Mouse (Mus musculus): Measurements from ENCODE around the gene Oxa1l. TPM values are rescaled to one million over a fixed set of nuclear protein-coding genes. Genes with fewer than 3 reads are reported as not detected.

Oxa1l gene
- polyA plus RNA-seq, 1 experiment = 68.6 TPM

GRCm38 (mm10) chr14:54329201-54329600, 31.4 kb upstream of the Oxa1l start:
- TF ChIP-seq CEBPB (IDR thresholded peaks at IDR 0.05; ENCODE audit: insufficient read depth, poor library complexity, severe bottlenecking) (no peak), REST (IDR thresholded peaks at IDR 0.05; ENCODE audit: insufficient read depth, insufficient read length) (no peak), MAX (IDR thresholded peaks at IDR 0.05; ENCODE audit: low read depth) (no peak), MYOG (IDR thresholded peaks at IDR 0.05; ENCODE audit: control insufficient read depth in 1 of 3, insufficient read depth in 1 of 3, insufficient read length in 2 of 3, low read depth in 2 of 3) (no peak), SRF (IDR thresholded peaks at IDR 0.05; ENCODE audit: control insufficient read depth, insufficient read length, low read depth) (no peak), POLR2A (IDR thresholded peaks at IDR 0.05; ENCODE audit: insufficient read length, low read depth) (no peak), TCF3 (IDR thresholded peaks at IDR 0.05; ENCODE audit: insufficient read length, low read depth) (no peak), MYOD1 (IDR thresholded peaks at IDR 0.05; ENCODE audit: control insufficient read depth in 1 of 3, insufficient read length in 2 of 3, low read depth in 2 of 3) (no peak), TCF12 (IDR thresholded peaks at IDR 0.05; ENCODE audit: insufficient read depth, poor library complexity, severe bottlenecking) (no peak), USF1 (IDR thresholded peaks at IDR 0.05; ENCODE audit: low read depth) (no peak), E2F4 (IDR thresholded peaks at IDR 0.05; ENCODE audit: insufficient read depth) (no peak), POLR2AphosphoS2 (IDR thresholded peaks at IDR 0.05; ENCODE audit: insufficient read length, low read depth) (no peak)
- H3K4me3 ChIP-seq = no peak overlapping the region
- H3ac ChIP-seq (ENCODE audit: control insufficient read depth, insufficient read length) = no peak overlapping the region
- H3K4me2 ChIP-seq (ENCODE audit: low read depth) = no peak overlapping the region
- peaks cover 4% of the 10 kb centered on the region for H3K27me3 ChIP-seq (ENCODE audit: control insufficient read depth, insufficient read depth, insufficient read length)
- no peaks in the 10 kb centered on the region for H3K36me3 ChIP-seq (ENCODE audit: control insufficient read depth, insufficient read depth)
- no peaks in the 10 kb centered on the region for H3K79me2 ChIP-seq (ENCODE audit: control insufficient read depth, insufficient read depth)

DNA sequence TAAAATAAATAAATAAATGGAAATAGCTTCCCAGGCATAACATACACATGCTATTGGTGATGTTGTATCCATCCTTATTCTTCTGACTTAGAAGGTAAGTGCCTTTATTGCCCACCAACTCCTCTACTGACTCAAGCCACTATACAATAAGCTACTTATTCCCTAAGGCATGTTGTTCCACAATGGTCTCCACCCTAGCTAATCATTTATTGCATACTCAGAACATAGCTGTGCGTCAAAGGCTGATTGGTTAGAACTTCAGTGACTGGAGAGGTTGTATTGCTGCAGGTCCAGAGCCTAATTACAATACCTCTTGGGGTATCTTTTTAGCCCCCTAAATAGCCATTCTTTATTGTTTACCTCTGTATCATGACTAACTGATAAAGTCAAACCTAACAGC, 29.5 kb upstream of the Oxa1l start:
- Histone ChIP-seq H3K36me3 (ENCODE audit: control insufficient read depth, insufficient read depth) (no peaks in the 10 kb centered on the region), H3K4me2 (ENCODE audit: low read depth) (no peak overlapping the region), H3K27me3 (ENCODE audit: control insufficient read depth, insufficient read depth, insufficient read length) (peaks cover 4% of the 10 kb centered on the region), H3ac (ENCODE audit: control insufficient read depth, insufficient read length) (no peak overlapping the region), H3K79me2 (ENCODE audit: control insufficient read depth, insufficient read depth) (no peaks in the 10 kb centered on the region), H3K4me3 (no peak overlapping the region)
- TF ChIP-seq MYOD1 (IDR thresholded peaks at IDR 0.05; ENCODE audit: control insufficient read depth in 1 of 3, insufficient read length in 2 of 3, low read depth in 2 of 3) (no peak), MAX (IDR thresholded peaks at IDR 0.05; ENCODE audit: low read depth) (no peak), MYOG (IDR thresholded peaks at IDR 0.05; ENCODE audit: control insufficient read depth in 1 of 3, insufficient read depth in 1 of 3, insufficient read length in 2 of 3, low read depth in 2 of 3) (no peak)

DNA sequence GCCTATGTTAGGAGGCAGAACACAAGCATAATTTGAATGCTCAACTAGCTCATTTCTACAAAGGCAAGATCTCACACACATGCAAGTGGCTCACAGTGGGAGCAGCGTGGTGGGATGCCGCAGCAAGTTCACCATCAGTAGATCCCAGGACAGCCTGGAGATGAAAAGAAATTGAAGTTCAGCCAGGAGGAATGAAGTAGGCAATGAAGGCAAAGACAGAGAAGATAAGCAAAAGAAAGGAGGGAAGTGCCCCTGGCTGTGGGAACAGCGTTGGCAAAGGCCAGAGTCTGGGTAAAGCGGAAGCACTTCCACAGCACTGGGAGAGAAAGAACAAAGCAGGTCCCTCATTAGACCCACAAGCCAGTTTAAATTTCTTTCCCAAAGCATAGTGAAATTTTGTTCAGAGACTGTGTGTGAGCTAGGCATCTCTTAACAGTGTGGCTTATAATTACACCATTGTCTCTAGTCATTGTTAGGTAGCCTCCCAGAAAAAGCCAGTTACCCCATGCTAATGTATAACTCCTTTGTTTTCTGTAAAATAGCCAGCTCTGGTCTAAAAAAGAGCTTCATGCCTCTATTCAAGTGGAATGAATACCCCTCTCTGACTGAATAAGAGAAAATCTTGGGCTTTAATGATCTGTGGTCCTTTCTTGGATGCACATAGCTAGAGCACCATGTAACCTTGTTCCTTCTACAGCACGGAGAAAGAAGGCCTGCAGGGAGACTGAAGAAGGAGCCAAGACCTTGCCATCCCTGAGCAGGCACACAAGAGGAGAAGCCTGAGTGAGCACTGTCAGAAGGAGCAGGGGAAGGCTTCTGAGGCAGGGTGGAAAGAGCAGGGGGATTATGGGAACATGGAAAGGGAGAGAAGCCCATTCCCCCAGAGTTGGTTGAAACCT, 28.2 kb upstream of the Oxa1l start:
- Histone ChIP-seq H3K4me2 (ENCODE audit: low read depth) (no peak overlapping the region), H3K4me3 (no peak overlapping the region), H3K79me2 (ENCODE audit: control insufficient read depth, insufficient read depth) (no peaks in the 10 kb centered on the region), H3K27me3 (ENCODE audit: control insufficient read depth, insufficient read depth, insufficient read length) (peaks cover 4% of the 10 kb centered on the region), H3K36me3 (ENCODE audit: control insufficient read depth, insufficient read depth) (no peaks in the 10 kb centered on the region), H3ac (ENCODE audit: control insufficient read depth, insufficient read length) (no peak overlapping the region)
- TF ChIP-seq POLR2AphosphoS2 (IDR thresholded peaks at IDR 0.05; ENCODE audit: insufficient read length, low read depth) = no peak
- TF ChIP-seq REST (IDR thresholded peaks at IDR 0.05; ENCODE audit: insufficient read depth, insufficient read length) = no peak
- no peak for TF ChIP-seq MAX (IDR thresholded peaks at IDR 0.05; ENCODE audit: low read depth)
- no peak for TF ChIP-seq TCF12 (IDR thresholded peaks at IDR 0.05; ENCODE audit: insufficient read depth, poor library complexity, severe bottlenecking)
- no peak for TF ChIP-seq CEBPB (IDR thresholded peaks at IDR 0.05; ENCODE audit: insufficient read depth, poor library complexity, severe bottlenecking)
- TF ChIP-seq E2F4 (IDR thresholded peaks at IDR 0.05; ENCODE audit: insufficient read depth) = no peak
- TF ChIP-seq MYOG (IDR thresholded peaks at IDR 0.05; ENCODE audit: control insufficient read depth in 1 of 3, insufficient read depth in 1 of 3, insufficient read length in 2 of 3, low read depth in 2 of 3) = no peak
- TF ChIP-seq POLR2A (IDR thresholded peaks at IDR 0.05; ENCODE audit: insufficient read length, low read depth) = no peak
- no peak for TF ChIP-seq SRF (IDR thresholded peaks at IDR 0.05; ENCODE audit: control insufficient read depth, insufficient read length, low read depth)

- H3ac ChIP-seq (ENCODE audit: control insufficient read depth, insufficient read length) = no peak overlapping the region
- no peaks in the 10 kb centered on the region for H3K79me2 ChIP-seq (ENCODE audit: control insufficient read depth, insufficient read depth)
- TF ChIP-seq TCF12 (IDR thresholded peaks at IDR 0.05; ENCODE audit: insufficient read depth, poor library complexity, severe bottlenecking) = no peak
- TF ChIP-seq USF1 (IDR thresholded peaks at IDR 0.05; ENCODE audit: low read depth) = no peak
- no peak for TF ChIP-seq MYOD1 (IDR thresholded peaks at IDR 0.05; ENCODE audit: control insufficient read depth in 1 of 3, insufficient read length in 2 of 3, low read depth in 2 of 3)
- no peak for TF ChIP-seq POLR2AphosphoS2 (IDR thresholded peaks at IDR 0.05; ENCODE audit: insufficient read length, low read depth)
- TF ChIP-seq MYOG (IDR thresholded peaks at IDR 0.05; ENCODE audit: control insufficient read depth in 1 of 3, insufficient read depth in 1 of 3, insufficient read length in 2 of 3, low read depth in 2 of 3) = no peak
- TF ChIP-seq MAX (IDR thresholded peaks at IDR 0.05; ENCODE audit: low read depth) = no peak
- TF ChIP-seq REST (IDR thresholded peaks at IDR 0.05; ENCODE audit: insufficient read depth, insufficient read length) = no peak
- no peak for TF ChIP-seq CEBPB (IDR thresholded peaks at IDR 0.05; ENCODE audit: insufficient read depth, poor library complexity, severe bottlenecking)
- no peak for TF ChIP-seq TCF3 (IDR thresholded peaks at IDR 0.05; ENCODE audit: insufficient read length, low read depth)
- TF ChIP-seq POLR2A (IDR thresholded peaks at IDR 0.05; ENCODE audit: insufficient read length, low read depth) = no peak
- no peak for TF ChIP-seq SRF (IDR thresholded peaks at IDR 0.05; ENCODE audit: control insufficient read depth, insufficient read length, low read depth)
- TF ChIP-seq E2F4 (IDR thresholded peaks at IDR 0.05; ENCODE audit: insufficient read depth) = no peak
- H3K4me2 ChIP-seq (ENCODE audit: low read depth) = no peak overlapping the region
- H3K36me3 ChIP-seq (ENCODE audit: control insufficient read depth, insufficient read depth) = no peaks in the 10 kb centered on the region
- peaks cover 4% of the 10 kb centered on the region for H3K27me3 ChIP-seq (ENCODE audit: control insufficient read depth, insufficient read depth, insufficient read length)
- no peak overlapping the region for H3K4me3 ChIP-seq
Measured at GRCm38 (mm10) chr14:54333452-54334189, 27.0 kb upstream of the Oxa1l start.
